Mouse (Mus musculus): Measurements from ENCODE around the gene Tmem132d. TPM values are rescaled to one million over a fixed set of nuclear protein-coding genes. Genes with fewer than 3 reads are reported as not detected.

Gene Tmem132d
- total RNA-seq, 4 experiments from 2014 or later: 0.13 TPM; not detected in 3

DNA sequence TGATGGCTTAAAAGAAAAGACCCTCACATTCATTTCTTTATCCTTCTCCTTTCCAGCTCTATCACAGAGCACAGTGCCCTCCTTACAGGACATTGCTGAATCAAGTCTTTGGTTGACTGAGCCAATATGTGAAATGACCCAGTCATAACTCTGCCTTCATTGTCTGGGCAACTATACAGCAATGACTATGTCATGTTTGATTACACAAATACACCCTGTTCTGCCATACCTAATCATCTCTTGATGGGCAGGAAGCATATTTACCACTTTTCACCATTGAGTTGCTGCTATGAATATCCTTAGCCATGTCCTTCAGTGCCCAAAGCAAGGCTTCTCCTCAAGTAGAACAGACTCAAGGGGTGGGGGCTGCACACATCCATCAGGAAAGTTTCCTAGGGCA, 214.6 kb downstream of the Tmem132d start:
- no peak for DNase-seq (ENCODE audit: low spot score in 2 of 2)

DNA sequence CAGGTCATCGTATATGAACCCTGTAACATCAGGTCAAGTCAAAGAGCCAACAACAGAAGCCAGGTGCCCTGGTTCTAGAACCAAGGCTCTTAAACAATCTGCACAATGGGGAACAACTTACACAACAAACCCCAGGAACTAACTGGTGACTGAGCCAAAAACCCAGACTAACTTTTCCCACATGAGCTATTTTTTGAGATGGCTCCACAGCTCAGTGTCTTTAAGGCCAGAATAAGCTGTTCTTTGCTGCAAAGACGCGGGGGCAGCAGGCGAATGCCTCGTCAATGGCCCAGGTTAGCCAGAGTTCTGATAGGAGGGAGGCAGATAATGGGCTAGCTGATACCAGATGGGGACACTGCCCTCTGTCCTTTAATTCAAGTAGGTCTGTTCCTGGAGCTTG, 221.8 kb downstream of the Tmem132d start:
- DNase-seq (ENCODE audit: low spot score in 2 of 2): no peak

DNA sequence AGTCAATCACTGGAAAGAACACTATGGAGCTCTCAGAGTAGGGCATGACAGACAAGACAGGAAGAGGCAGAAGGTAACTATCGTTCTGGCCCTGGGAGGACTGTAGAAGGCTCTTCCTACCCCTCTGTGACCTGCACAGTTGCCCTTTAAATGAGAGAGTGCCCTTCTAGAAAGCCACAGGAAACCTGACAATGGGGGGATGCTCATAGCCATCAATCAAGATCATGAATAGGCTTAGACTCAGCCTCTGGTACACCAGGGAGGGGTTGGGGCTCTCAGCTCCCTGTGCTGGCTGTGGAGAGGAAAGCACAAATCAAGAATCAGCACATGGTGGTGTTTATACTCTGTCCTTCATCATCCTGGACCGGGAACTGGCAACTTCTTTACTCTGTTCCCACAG, 227.2 kb downstream of the Tmem132d start:
- no peak for DNase-seq (ENCODE audit: low spot score in 2 of 2)

DNA sequence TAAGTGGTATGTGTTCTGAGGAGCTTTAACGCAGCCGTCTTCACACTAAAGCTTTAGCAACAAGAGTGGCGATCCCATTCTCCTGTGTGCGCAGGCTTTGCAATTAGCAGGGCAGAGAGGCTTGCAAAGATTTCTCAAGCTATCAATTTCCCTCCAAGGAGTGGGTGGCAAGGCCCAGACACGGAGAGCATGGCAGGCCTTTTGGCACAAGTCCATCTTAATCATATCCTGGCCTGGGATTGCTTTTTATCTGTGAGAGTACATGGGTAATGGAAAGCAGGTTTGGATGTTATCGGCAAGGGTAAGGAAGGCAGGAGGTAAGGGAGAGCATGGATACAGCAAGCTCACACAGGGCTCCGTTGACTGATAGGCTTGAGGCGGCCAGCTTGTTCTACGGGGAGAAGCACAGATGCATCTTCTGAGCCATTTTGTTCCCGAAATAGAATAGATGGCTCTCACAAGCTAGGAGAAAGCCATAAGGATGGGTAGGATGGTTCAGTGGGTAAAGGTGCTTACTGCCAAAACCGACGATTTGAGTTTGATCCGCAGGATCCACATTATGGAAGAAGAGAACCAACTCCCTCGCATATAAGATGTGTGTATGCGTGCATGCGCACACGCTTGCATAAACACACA, 228.1 kb downstream of the Tmem132d start:
- no peak for DNase-seq (ENCODE audit: low spot score in 2 of 2)

DNA sequence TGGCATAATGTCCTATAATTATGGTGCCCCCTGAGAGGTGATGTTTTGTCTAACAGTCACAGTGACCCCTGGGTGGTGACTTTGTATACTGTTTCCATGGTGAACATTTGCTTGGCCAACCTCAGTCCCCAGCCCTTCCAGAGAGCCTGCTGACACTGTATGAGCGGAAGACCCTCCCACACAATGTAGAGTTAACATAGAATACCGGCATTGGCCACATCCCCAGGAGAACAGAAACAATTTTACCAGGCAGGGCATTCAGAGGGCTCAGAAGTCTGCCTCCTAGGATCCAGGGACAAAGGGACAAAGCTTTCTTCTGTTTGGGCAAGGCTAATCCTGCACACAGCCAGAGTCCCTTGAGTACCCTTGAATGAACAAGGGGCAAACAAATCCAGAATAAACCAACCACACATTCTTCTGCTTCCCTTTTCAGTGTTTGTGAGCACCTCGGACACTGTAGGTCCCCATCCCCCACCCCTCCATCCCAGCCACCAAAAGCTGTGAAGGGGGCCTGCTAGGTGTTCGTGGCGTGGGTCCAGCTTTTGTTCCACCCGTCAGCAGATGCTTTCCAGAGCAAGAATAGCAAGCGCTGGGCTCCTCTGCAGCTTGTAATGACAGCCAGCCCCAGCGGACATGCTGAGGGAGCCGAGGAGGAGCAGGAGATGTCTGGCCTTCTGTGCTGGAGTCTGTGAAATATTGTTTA, 228.8 kb downstream of the Tmem132d start:
- DNase-seq (ENCODE audit: low spot score in 2 of 2): no peak

DNA sequence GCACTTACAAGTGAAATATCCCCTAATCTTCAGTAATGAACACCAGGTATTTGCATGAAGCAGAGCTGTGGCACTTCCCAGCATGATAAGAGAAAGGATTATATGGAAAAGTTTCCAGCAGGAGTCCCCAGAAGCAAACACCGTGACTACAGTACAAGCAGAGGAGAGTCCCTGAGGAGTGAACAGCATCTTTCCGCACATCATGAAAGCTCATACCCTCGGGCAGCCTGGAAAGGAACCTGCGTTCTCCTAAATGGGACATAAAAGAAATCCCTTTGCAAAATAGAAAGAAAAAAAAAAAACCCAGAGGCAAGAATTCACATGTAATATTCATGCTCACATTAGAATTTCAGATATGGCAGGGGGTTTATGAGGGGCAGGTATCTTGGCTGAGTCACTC, 238.8 kb downstream of the Tmem132d start:
- no peak for DNase-seq (ENCODE audit: low spot score in 2 of 2)

DNA sequence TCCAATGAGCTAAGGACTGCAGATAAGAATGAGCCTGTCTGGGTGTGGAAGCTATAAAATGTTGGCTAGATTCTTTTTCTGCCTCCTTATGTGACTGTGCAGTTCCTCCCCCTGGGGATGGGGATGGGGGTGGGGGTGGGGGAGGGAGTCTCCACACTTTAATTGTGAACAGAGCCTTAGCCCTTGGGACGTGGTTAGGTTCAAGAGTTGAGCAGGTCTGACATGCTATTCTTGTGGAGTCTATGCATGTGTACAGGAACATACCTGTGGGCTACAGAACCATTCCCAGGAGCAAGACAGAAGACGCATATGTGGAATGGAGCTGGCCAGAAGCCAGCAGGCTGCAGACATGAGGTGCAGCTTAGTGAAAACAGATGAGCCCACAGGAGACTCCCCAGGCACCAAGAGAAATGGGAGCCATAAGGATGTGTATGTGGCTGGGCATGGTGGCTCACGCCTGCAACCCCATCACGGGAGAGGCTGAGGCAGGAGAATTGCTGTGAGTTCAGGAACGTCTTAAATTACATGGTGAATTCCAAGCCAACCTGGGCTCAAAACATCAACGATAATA, 240.3 kb downstream of the Tmem132d start:
- no peak for DNase-seq (ENCODE audit: low spot score in 2 of 2)

DNA sequence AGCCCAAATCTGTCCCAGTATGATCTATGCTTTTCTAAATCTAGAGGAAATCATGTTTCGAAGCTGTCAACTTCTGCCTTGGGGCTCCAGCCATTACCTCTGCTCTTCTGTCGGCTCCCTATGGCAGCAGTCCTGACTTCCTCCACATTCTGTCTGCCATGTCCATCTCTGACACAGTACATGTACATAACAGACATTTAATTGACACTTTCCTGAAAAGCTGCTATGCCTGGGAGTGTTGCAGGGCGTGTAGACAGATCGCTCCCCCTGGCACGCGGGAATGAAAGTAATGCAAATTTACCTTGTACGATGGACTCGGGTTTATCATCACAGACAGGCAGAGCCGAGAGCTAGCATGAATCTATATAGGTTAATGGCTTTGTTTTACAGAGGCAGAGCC, 241.2 kb downstream of the Tmem132d start:
- no peak for DNase-seq (ENCODE audit: low spot score in 2 of 2)

DNA sequence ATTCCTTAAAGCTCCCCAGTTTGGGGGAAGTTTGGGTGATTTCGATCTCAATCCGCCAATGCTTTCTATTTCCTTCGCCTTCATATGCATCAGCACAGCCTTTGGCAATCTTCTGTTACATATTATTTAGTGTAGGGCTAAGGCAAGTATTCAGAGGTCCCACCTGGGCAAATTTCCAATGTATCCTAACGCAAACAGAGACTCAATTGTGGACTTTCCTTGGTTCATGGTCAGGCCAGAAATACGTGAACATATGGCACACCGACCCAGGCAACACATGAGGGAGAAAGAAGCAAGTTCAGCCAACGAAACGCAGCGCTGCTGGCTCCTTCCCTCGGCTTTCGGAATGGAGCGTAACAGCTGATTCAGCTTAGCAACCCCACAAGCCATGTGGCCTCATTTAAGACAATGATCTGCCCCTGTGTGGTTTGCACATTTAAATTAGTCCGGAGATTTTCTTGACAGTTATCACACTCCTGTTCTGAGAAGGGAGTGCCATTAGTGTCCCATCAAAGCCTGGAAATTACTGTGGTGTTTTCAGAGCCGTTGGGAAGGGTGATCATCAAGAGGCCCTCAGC, 242.5 kb downstream of the Tmem132d start:
- no peak for DNase-seq (ENCODE audit: low spot score in 2 of 2)

DNA sequence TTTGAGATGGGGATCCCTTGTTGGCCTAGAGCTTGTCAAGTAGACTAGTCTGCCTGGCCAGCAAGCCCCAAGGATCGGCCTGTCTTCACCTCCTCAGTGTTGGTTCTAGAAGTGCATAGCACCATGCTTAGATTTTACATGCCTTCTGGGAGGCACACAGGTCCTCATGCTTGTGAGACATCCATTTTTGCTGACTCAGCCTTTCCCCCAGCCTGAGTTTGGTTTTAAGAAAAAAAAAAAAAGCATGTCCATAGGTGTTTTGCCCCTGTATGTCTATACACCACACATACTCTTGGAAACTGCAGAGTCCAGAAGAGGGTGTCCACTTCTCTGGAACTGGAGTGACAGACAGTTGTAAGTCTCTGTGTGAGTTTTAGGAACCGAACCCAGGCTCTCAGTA, 256.6 kb downstream of the Tmem132d start:
- no peak for DNase-seq (ENCODE audit: low spot score in 2 of 2)

DNA sequence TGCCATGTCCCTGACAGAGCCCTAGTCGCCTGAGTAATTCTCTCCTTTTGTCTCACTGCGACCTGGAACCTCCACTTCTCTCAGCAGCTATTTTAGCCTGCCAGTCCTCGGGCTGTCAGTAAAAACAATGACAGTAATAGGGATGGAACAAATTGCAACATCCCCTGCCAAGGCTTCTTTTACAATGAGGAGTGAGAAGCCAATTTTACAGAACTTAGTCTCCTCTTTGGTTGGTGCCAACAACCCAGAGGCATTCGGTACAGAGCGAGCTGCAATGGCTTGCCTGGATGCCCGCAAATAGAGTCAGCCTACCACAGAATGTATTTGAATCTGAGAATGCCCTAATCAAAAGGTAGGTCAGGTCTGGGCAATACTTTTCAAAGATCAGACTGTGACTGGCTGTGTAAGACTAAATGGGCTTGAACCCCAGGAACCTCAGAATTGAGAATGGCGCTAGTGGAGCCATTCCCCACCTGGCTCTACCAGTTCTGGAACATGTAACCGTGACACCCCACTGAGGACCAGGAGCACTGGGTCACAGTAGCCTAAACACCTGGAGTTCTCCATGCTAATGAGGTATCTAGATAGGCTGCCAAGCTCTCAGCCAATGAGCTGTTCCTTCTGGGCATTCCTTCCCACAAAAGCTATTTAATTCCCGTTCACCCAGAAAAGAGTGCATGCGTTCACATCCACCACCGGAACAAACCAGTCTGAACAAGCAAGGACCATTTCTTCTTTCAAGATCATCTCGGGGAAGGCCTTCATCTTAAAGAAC, 273.8 kb downstream of the Tmem132d start:
- DNase-seq (ENCODE audit: low spot score in 2 of 2): no peak

DNA sequence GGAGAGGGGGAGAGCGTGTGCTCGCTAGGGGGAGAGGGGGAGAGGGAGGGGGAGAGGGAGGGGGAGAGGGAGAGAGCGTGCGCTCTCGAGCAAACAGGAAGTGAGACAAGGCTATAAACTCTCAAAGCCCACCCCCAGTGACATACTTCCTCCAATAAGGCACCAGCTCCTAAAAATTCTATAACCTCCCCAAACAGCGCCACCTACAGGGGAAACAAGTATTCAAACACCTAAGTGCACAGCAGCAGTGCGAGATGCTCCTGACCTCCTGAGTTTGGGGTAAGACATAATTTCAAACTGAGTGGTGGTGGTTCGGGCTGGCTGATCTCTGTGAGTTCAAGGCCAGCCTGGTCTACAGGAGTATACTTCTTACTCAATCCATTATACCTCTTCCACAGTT, 281.4 kb downstream of the Tmem132d start:
- DNase-seq (ENCODE audit: low spot score in 2 of 2): no peak

DNA sequence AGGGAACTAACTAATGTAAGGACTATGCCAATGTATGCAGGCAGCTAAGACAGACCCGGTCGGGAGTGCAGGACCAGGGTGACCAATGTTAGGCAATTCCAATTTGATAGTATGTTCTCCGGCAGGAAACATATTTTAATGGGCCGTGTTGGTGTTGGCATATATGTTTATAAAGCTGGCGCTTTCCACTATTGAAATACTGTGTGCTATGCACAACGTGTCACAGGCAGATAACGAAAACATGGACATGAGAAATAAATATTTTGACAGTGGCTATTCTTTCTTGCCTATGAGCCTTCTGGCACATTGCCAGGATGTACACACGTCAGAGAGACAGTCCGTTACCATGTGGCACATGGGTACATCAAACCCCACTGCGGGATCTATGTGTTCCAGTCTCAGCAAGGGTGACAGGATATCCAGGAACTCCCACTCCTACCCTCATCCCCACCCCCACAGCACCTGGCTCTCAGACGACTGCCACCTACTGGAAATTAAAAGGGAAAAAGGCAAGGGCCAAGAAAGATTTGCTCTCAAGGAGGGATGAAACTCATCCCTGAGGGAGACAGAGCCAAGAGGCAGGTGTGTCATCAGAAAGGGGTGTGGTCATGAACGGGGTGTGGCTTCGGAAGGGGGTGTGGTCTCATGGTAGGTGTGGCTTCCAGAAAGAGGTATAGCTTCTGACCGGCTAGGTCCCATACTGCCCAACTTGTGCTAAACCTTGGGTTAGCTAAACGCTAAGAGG, 285.8 kb downstream of the Tmem132d start:
- no peak for DNase-seq (ENCODE audit: low spot score in 2 of 2)

DNA sequence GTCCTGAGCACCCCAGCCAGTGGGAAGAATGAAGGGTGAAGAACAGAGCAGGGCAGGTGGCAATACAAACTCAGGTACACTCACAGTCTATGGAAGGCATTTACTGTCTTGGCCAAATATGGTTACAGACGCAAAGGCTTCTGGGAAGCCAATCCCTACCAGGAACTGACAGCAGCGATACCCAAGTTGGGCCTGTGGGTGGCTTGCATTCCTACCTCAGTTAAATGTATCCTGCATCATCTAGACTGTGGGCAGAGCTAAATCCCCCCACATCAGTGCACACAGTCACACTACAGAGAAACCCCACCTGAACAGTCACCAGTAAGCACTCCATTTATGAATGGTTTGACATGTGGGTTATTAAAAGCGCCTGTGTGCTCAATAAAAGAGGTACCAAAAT, 288.1 kb downstream of the Tmem132d start:
- no peak for DNase-seq (ENCODE audit: low spot score in 2 of 2)

DNA sequence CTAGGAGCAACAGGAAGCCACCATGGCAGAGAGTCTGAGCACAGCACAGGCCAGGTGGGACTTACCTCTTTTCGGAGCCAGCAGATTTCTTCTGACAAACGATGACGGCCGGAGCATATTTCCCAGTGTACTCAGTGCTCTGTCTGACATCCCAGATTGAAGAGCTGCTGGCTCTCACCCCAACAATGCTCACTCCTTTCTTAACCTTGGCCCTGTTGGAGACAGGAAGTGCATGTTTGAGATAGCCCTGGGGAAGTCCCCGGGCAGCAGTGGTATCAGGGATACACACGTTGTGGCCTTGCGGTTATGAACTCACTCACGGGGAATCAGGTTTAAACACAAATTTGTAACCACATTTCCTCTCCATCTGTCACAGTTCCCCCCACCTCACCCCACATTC, 296.1 kb downstream of the Tmem132d start:
- DNase-seq (ENCODE audit: low spot score in 2 of 2): no peak

DNA sequence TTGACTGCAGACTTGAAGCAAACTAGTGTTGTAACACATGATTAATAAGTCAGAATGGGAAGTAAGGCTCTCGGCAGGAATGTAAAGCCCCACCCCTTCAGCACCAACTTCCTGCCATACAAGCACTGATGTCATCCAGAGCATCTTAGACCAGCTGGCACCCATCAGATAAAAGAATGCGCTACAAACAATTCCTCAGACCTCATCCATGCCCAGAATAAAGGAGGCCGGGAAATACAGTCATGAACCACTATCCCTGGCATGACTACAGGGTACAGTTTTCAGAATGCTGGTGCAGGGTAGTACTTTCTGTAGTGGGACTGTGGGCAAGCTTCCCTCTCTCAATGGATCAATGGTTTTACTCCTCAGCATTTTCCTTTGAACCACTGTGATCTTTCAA, 310.2 kb downstream of the Tmem132d start:
- DNase-seq (ENCODE audit: low spot score in 2 of 2): no peak

DNA sequence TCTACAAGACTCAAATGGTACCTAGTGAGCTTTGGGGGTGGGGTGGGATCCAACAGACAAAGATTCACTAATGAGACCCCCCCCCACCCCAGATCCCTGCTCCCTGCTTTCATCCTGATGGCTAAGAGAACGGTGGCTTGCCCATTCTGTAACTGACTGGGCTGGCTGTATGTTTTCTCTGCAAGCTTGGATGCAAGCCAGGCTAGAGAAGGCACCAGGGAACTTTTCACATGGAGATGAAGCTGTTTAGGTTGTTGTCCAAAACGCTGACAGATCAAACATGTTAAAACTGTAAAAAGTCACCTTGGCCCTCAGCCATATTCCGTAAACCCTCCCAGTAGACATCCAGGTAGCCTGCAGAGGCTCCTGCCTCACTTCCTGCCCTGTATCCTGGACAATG, 313.7 kb downstream of the Tmem132d start:
- DNase-seq (ENCODE audit: low spot score in 2 of 2): no peak

DNA sequence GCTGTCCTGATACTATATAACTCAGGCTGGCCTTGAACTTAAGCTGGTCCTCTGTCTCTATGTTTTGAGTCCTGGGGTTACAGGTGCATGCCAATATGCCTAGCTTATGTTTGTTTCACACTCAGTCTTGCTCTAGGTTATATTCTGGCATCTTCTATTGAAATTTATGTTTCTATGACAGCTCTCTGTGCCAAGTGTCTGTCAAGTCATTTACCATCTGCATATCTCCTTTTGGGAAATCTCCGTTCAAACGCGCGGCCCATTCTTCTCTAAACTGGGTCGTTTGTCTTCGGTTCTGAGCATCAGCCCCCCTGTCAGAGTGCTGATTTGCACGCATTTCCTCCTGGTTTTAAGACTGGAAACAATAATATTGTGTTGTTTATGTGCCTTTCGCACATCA, 319.8 kb downstream of the Tmem132d start:
- DNase-seq (ENCODE audit: low spot score in 2 of 2): no peak

DNA sequence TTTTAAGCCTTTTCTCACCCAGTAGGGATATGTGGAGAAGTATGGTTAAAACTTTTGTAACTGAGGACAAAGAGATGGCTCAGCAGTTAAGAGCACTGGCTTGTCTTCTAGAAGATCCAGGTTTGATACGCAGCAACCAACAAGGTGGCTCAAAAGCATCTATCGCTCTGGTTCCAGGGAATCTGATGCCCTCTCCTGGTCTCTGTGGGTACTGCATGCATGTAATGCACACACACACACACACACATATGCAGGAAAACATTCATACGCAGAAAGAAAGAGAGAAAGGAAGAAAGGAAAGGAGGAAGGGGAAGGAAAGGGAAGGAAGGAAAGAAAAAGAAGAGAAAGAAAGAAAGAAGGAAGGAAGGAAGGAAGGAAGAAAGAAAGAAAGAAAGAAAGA, 320.4 kb downstream of the Tmem132d start:
- no peak for DNase-seq (ENCODE audit: low spot score in 2 of 2)

DNA sequence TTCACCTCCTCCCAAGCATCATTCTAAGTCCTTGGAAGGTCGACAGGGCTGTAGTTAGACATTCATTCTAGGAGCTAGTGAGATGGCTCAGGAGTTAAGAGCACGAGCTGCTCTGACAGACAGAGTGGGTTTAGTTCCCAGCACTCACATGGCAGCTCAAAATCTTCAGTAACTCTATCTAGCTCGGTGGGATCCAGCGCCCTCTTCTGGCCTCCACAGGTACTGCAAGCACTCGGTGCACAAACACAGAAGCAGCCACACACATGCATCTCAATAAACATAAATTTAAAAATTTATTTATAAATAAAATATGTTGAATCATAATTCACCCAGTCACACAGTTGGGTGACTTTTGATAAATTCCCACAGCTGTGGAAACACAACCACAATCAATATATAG, 321.2 kb downstream of the Tmem132d start:
- no peak for DNase-seq (ENCODE audit: low spot score in 2 of 2)

DNA sequence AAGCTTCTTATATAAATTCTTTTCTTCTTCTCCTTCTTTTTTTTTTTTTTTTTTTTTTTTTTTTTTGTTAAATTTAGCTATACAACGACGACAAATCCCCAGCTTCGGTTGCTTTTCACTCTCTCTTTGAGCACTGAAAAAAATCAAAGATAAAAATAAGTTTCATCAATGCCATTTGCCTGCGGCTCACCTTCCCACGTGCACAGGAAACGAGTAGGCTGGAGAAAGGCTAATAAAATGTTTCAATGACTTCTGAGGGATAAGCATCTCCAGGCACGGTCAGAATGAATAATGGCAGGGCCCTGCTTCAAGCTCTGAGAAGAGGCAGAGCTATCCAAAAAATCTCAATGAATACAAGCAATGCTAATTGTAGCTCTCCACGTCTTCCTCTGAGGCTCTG, 330.3 kb downstream of the Tmem132d start:
- no peak for DNase-seq (ENCODE audit: low spot score in 2 of 2)
